Mouse (Mus musculus) bone marrow, adult 2 months (tissue): Measurements from ENCODE around the gene Gpd1l.
A peak's percentile ranks its signal among the peaks of the same experiment; 100 is the strongest.

Source experiments
- CTCF ChIP-seq: fragments of 200-500 bp; IDR thresholded peaks from 2 replicates; pipeline ENCODE4 v1.5.1; 2011; ENCODE audit warnings: low read length, control low read depth; ENCODE audit not compliant: control insufficient read depth, insufficient read depth
- POLR2A ChIP-seq: fragments of 200-500 bp; IDR thresholded peaks from 2 replicates; pipeline ENCODE4 v1.6.1; 2011; ENCODE audit warnings: low read depth, mild to moderate bottlenecking, control low read depth, low read length, borderline replicate concordance; ENCODE audit not compliant: control insufficient read depth

DNA sequence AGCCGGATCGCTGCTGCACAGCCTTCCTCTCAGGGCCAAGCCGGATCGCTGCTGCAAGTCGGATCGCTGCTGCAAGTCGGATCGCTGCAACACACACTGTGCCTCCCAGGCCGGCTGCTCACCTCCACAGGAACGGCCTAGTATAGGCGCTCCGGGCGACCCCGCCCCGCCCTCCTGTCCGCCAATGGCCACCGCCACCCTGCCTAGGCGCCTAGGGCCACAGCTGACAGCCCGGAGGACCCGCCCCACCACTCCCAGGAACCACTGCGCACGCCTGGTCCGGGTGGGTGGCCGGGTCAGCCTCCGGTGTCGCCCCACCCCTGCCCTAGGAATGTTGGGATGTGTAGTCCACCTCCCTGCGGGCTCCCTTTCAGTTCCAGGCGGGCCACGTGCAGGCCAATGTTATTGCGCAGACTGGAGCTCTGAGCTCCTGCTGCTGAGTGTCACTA lies at the start of gene Gpd1l:
- no peak for TF ChIP-seq CTCF
- TF ChIP-seq POLR2A = peak; percentile 93
